Mouse (Mus musculus) brain, embryonic 14.5 days (tissue): ENCODE results near the gene Got1. TPM values are rescaled to one million over a fixed set of nuclear protein-coding genes. Genes with fewer than 3 reads are reported as not detected.
A peak's percentile ranks its signal among the peaks of the same experiment; 100 is the strongest.

Experiments
- DNase-seq: peaks from one replicate; pipeline ENCODE4 v3.0.0-alpha.2; 2011; ENCODE audit warnings: low read depth
- CTCF ChIP-seq: fragments of 200-500 bp; IDR thresholded peaks from 2 replicates; pipeline ENCODE4 v1.5.1; 2012; ENCODE audit warnings: inconsistent platforms, mild to moderate bottlenecking, moderate library complexity, borderline replicate concordance; ENCODE audit not compliant: insufficient read depth, insufficient read length; ENCODE audit errors: extremely low read depth
- POLR2A ChIP-seq: fragments of 200-500 bp; IDR thresholded peaks from 2 replicates; pipeline ENCODE4 v1.6.1; 2012; ENCODE audit warnings: mild to moderate bottlenecking, inconsistent platforms, borderline replicate concordance; ENCODE audit not compliant: poor library complexity, insufficient read depth, insufficient read length, severe bottlenecking; ENCODE audit errors: extremely low read depth
- polyA plus RNA-seq: library from polyadenylated mRNA; depleted of rRNA; stranded (reverse); fragments of >200 nt; gene quantifications from 2 replicates; pipeline ENCODE4 v1.2.3, GENCODE M21; 2012; rRNA removed

Got1 gene
- polyA plus RNA-seq: 63.1 and 66.7 TPM in 2 replicates

DNA sequence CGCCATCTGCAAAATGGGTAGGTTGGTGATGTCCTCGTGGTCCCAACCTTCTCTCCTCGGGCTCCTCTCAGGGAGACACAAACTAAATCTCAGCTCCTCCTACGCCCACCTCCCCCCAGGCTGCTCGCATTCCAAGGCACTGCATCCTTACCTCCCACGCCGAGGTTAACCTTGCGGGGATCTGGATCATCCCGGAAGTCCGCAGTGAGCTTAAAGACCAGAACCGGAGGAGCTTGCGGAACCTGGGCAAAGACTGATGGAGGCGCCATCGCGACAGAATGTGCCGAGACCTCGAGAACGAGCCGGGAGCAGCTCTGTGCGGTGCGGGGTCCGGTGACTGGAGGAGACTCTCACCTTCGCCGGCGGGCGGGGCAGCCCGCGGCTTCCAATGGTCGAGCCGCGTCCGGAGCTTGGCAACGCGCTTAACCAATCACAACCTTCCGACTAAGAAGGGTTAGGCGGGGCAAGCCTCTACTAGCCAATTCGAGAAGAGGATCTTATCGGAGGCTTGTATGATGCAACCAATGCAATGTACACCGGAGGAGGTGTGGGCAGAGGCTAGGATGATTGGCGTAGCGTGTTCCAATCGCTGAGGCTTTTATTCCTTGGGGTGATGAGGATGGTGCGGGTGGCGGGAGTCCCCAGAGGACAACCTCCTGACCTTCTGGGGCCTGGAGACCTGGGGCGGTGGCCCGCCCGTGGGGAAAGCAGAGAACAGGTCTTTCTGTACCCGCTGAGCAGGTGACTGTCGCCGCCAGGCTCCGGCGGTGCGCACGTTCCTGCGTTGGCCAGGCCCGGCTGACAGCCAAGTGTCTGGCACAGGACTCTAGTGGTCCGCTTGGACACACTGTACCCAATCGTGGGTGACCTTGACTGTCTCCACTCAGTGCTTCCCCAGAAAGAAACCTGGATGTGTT, at the start of gene Got1:
Gene Got1 (minus strand): TSS at position 419 of the 917 bp plus-strand sequence.
- TF ChIP-seq CTCF (no peak), POLR2A (peak; percentile 66; the same call in 1 of the 2 replicates)
- peak; percentile 99 for DNase-seq

DNA sequence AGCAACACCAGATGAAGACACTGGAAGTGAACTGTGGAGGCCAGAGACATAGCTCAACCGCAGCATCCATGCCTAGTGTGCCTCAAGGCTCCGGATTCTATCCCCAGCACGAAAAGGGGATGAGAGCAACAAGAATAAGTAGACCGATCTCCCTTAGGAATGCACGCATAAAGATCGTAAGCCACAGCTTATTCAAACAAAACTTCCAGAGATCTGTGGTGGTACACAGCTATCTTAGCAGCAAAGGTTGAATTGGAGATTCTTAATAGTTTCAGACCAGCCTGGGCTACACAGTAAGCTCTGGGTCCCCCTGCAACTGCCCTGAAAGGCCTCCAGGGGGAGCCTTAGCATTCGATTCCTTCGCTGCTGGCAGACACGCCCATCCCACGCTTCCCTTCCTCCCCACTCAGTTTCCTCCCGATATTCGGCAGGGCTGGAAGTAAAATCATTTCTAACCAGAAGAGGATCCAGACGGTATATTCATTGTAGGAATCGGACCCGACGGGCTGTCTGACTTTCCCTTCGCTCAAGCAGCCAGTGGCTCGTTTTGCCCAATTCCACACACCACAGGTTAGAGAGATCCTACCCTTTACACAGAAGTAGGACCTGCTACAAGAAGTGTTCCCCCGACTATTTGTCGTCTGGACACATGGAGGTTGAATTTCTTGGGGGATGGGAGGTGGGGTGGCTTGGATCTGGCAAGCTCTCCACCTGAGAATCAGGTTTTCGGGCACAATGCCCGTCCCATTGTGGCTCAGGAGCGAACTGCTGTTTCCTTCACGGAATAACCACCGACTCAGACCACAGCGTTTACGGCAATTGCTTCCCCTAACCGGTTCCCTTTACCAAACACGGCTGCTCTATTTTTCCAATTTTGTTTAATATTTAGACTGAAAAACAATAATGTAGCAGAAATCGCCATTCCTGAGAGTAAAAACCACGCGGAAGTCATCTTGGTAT, 46.7 kb upstream of the Got1 start:
- DNase-seq: peak; percentile 93
- TF ChIP-seq CTCF (peak; percentile 96), POLR2A (no peak)

DNA sequence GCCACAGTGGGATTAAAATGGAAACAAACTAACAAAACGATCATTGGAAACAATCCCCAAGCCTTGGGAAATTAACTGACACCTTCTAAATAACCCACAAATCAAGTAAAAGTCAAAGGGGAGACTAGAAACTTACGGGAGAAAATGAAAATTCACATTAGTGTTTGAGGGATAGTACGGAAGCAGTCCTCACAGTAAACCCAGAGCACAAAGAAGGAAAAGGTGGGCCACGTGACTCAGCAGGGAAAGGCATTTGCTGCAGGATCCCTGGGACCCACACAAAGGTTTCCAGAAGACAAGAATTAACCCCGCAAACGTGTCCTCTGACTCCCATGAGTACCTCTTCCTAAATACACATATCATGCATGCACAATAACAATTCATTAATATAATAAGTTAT, 44.7 kb upstream of the Got1 start:
- TF ChIP-seq CTCF (no peak), POLR2A (no peak)

DNA sequence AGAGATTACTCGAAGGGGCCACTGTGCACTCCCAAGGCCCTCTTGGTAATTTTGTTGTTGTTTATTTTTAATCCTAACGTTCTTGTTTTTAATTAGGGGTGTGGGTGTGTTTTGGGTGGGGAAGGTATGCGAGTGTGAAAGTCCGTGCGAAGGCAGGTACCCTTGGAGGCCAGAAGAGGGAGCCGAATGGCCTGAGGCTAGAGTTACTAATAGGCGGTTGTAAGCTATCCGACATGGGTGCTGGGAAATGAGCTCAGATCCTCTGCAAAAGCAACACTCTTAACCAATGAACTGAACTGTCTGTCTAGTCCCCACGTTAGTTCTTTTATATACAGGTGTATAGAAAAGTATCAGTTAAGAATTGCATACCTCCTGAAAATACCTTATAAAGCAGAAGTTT, 43.9 kb upstream of the Got1 start:
- DNase-seq: no peak

More for the DNA sequence above, 44.7 kb upstream of the Got1 start:
- no peak for DNase-seq

DNA sequence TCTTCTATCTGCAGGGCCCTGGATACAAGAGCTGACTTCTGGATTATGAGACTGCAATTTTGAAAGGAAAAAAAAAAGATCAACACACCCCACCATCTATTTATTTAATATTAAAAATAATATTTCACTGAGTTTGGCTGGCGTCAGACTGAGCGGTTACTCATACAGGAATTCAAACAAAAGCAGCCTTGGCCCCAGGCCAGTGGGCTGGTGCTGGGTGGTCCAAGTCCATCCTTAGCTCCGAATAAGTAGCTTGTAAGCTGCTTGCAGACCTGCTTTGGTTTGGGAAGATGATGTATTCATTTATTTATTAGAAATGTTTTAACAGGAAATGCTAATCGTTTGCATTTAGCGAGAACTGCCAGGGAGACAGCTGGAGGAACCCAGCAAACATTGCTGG, 38.8 kb upstream of the Got1 start:
- no peak for DNase-seq
- no peak for TF ChIP-seq CTCF
- TF ChIP-seq POLR2A: no peak

More for the DNA sequence above, 43.9 kb upstream of the Got1 start:
- TF ChIP-seq CTCF: peak; percentile 36; the same call in 1 of the 2 replicates
- TF ChIP-seq POLR2A: no peak

DNA sequence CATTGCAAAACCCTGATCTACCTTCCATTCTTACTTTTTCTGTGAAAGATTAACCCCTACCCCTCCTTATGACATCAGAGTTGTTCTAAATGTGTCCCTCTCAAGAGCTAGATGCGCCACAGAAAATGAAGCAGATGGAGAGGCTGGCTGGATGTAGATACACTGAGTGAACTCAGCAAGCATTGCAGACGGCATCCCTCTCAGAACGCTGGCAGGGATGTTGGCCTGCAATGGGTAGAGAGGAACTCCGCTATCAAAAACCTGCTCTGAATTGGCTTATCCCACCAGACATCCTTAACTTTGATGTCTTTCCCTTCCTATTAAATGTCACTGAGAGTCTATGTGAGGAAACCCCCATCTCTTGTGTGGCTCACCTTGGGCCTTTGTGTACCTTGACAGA, 37.4 kb upstream of the Got1 start:
- TF ChIP-seq CTCF: no peak
- DNase-seq: no peak

DNA sequence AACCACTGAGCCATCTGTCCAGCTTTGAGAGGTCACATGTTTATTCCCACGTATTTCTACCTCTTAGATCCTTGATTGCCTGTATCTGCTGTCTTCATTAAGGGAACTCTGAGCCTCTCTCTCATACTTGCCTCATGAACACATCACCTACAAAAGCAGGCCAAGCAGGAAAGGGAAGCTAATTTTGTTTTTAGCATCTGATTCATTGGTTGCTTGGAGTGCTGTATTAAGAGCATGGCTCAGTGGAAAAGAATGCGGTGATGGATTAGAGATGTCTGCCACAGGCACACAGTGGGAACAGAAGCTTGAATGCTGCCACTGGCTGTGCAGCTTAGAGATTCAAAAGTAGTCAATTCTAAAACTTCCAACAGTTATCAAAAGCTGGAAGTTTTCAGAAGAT, 35.8 kb upstream of the Got1 start:
- no peak for DNase-seq
- TF ChIP-seq POLR2A (no peak), CTCF (no peak)

DNA sequence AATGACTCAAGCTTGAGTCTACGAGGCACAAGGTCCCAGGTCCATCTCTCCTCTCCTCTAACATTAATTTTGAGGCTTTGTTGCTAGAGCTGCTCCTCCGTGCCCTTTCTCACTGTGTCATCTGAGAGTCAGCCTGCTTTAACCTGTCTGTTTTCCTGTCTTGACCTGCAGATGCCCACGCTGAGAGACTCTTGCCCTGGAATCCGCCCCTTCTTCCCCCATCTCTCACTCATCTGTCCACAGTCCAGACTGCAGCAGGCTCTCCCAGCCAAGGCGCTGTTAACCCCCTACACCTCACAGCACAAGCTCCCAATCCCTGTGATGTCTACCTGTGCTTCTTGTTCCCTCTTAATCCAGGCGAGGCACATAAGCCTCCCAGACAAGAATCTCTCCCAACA, 27.1 kb upstream of the Got1 start:
- no peak for DNase-seq
- TF ChIP-seq POLR2A: no peak
- TF ChIP-seq CTCF: no peak

DNA sequence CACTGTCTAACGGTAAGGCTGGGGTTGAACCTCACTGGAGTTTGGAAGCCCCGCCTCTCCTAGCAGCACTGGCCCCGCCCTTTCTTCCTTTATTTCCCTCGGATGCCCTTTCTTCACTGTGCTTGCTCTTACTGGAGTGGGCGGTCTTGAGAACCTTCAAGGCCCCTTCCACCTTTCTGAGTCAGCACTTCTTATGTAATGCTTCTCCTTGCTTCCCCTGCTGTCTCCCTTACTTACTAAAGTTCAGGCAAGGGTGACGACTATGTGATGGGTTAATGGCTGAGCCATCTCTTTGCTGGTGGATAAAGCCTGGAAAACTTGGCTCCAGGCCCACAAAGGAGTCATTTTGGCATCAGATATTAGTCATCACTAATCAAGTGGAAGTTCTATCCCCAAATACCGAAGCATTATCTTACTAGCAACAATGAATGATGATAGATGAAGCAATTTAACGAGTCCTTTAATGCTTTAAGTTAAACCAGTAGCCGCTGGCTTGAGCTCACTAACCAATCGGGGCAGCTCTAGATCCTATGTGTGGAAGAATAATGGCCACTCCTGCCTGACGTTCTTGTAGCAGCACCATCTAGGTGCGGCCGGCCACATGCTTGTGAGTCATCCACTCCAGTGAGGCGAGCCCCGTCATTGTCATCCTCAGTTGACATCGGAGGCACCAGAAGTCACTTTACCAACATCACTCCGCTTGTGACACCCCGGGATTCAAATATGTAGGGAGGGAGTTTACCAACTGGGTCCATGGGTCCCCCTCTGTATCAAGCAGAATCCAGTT, 26.5 kb upstream of the Got1 start:
- TF ChIP-seq CTCF (no peak), POLR2A (no peak)

DNA sequence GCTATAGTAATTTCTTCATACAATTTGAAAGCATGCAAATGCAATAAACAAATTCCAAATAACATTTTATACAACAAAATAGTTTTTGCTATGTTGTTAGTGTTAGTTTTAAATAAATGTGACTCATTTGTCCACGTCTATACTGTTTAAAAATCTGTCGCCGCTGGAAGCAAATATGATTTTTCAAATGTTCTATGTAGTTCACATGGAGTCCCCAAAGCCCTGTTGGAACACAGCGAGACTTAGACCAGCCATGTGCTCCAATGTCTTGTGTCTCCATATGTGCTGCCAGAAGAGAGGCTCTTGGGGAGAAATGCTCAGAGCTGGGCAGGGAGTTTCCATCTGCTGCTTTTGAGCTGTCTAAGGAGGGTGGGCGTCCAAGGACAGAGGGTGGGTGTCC, 23.7 kb upstream of the Got1 start:
- no peak for DNase-seq
- TF ChIP-seq CTCF (no peak), POLR2A (no peak)

More for the DNA sequence above, 26.5 kb upstream of the Got1 start:
- DNase-seq: no peak

DNA sequence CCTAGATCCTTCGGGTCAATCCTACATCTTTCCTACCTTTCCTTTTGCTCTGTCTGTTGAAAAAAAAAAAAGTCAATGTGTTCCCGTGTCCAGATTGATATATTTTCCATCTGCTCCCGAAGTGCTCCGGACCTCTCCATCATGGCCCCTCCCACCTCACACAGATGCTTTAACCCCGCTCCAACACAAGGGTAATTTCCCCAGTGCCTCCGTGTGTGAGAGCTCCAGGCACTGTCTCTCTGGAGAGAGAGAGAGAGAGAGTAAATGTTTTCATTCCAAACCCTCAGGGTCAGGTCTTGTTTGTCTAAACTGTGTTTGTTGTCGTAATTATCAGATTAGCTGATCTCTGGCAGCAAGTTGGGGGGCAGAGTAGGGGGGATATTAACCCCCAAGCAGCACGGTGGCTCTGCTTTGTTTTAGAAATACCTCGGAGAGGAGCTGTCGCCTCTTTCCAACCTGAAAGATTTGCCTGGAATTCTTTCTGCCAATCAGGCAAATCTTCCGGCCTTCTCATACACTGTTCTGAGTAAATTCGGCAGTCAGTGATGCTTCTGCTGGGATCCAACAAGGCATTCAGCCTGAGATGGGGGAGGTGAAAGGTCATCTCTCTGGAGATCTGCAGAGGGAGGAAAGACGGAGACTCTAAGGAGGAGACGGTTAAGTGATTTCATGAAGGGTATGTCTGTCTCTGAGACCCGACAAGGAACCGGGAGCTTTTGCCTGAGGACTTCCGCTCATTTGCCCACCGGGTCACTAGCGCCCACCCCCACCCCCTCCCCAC, 22.1 kb upstream of the Got1 start:
- TF ChIP-seq POLR2A: no peak
- no peak for TF ChIP-seq CTCF
- peak; percentile 19 for DNase-seq
